Mouse (Mus musculus) inflammation-experienced regulatory T-cells (primary cell): ENCODE data around the gene Gm10439. TPM values are rescaled to one million over a fixed set of nuclear protein-coding genes. Genes with fewer than 3 reads are reported as not detected.

ENCODE experiments used
- polyA plus RNA-seq, 2 experiments: library from polyadenylated mRNA; unstranded; fragments of 100-300 nt; shearing (Covaris generic); gene quantifications; one replicate each; pipeline ENCODE4 v1.2.1; 2017

Gm10439 gene
- polyA plus RNA-seq, result under 1 TPM in 1 of 2 experiments, not detected in 1; 0.11 TPM

GRCm38 (mm10) chrX:149594270-149594669 lies at the start of gene Gm10439:
Gene Gm10439 (plus strand): TSS chrX:149594570.

Other genes starting within 250 kb of the Gm10439 start
- not detected for gene Gm15085, start 147.0 kb upstream of the Gm10439 start, polyA plus RNA-seq
- gene Gm15097, start 189.9 kb downstream of the Gm10439 start, polyA plus RNA-seq, result not detected